Mouse (Mus musculus): ENCODE measurements around the gene Pcgf3. TPM values are rescaled to one million over a fixed set of nuclear protein-coding genes. Genes with fewer than 3 reads are reported as not detected.
A peak's percentile ranks its signal among the peaks of the same experiment; 100 is the strongest.

Gene Pcgf3
- polyA plus RNA-seq, 1 experiment from 2014 or later, result 36.2 TPM

DNA sequence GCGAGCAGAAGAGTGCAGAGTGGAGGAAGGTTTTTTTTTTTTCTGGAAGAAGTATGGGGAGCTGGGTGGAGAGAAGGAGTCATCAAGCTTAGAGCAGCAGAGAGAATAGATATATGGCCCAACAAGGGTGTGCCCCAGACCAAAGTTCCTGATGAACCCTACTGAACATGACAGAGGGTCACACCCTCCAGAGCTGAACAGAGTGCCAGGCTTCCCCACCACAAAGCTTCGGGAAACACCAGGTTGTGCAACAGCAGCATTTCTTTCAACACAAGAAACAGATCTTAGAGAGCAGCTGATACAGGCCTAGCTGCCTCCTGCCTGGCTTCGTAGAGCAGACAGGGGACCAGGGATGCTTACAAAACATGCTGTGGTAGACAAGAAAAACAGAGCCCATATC is 14.1 kb upstream of the Pcgf3 start:
- Histone ChIP-seq H3K4me3 (ENCODE audit: low read depth, low read length) (no peak overlapping the region), H3K4me2 (ENCODE audit: low read depth) (no peak overlapping the region), H3K27me3 (ENCODE audit: control insufficient read depth, insufficient read depth, low read length) (no peaks in the 10 kb centered on the region; the same call in 1 of the 2 replicates), H3K9ac (ENCODE audit: low read length) (no peak overlapping the region), H3K36me3 (ENCODE audit: control insufficient read depth, insufficient read depth, low read length) (no peaks in the 10 kb centered on the region), H3K4me1 (ENCODE audit: control insufficient read depth, insufficient read depth, low read length) (no peaks in the 10 kb centered on the region), H3K27ac (ENCODE audit: low read depth, low read length) (no peak overlapping the region), H3K9me3 (ENCODE audit: control insufficient read depth, low read length) (no peaks in the 10 kb centered on the region)
- DNase-seq (ENCODE audit: low spot score) (no peak), ATAC-seq (ENCODE audit: insufficient read depth, low FRiP score, low TSS enrichment) (no peak)
- 92% methylated on average over 3 of the region's 3 CpGs for WGBS

DNA sequence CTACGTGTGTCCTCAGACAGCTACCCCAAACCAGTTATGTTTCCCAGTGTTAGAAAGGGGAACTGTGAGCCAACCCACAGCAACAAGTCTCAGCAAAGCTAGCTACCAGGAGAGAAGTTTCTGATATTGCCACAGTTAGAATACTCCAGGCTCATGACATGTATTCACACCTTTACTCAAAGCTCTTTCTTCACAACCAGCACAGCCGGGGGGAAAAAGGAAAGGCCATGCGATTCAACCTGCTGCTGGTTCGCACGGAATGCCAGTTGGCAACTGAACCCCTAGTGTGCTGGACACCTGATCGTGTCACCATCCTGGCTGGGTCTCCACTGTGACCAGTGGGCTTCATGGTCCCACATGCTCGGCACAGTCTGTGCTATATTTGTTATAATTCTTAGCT is 13.2 kb upstream of the Pcgf3 start:
- Histone ChIP-seq H3K4me3 (ENCODE audit: low read depth, low read length) (no peak overlapping the region), H3K36me3 (ENCODE audit: control insufficient read depth, insufficient read depth, low read length) (no peaks in the 10 kb centered on the region), H3K4me1 (ENCODE audit: control insufficient read depth, insufficient read depth, low read length) (no peaks in the 10 kb centered on the region), H3K9me3 (ENCODE audit: control insufficient read depth, low read length) (no peaks in the 10 kb centered on the region), H3K4me2 (ENCODE audit: low read depth) (no peak overlapping the region), H3K27me3 (ENCODE audit: control insufficient read depth, insufficient read depth, low read length) (no peaks in the 10 kb centered on the region; the same call in 1 of the 2 replicates), H3K9ac (ENCODE audit: low read length) (no peak overlapping the region), H3K27ac (ENCODE audit: low read depth, low read length) (no peak overlapping the region)
- no peak for ATAC-seq (ENCODE audit: insufficient read depth, low FRiP score, low TSS enrichment)
- 86% methylated on average over 7 of the region's 7 CpGs for WGBS
- no peak for DNase-seq (ENCODE audit: low spot score)

DNA sequence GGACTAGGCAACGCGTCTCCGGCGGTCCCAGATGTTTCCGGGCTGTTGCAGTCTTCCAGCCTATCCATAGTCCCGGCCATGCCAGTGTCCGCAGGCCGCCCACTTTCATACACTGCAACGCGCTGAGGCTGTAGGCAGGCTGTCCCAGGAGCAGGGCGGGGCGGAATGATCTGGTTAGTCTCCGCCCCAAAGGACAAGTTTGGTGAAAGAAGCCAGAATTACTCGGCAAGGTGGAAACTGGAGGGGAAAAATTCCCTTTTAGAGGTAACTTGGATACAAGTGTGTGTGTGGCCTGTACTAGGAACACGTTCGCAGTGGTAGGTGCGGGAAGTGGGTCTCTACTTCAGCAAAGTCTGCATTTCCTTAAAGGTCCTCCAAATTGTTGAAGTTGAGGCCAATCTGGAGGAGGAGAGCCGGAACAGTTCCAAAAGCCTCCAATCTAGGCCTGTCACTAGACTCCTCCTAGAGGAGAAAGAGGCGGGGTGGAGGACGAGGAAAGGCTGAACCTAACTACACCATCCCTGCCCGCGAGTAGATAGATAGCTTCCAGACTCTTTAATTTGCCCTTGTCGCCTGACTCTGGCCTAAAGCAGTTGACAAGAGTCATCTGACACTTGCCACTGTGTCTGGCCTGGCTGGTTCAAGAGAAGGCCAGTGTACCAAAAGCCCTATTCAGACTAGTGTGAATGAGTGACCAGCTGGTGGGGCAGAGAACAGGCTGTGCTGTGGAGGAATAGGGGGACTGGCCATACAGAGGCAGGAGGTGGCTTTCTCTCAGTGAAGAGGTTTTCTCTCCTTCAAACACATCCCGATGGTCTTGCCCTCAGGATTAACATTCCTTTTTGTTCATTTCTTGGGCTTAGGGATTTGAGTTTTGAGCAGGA is 12.0 kb upstream of the Pcgf3 start, which contains the start of gene Mfsd7a:
Gene Mfsd7a (minus strand): TSS at position 107 of the 884 bp plus-strand sequence.
- ATAC-seq (ENCODE audit: insufficient read depth, low FRiP score, low TSS enrichment) (peak; percentile 67; the same call in 1 of the 2 replicates), DNase-seq (ENCODE audit: low spot score) (peak; percentile 50)
- 12% methylated on average over 24 of the region's 24 CpGs for WGBS
- H3K4me2 ChIP-seq (ENCODE audit: low read depth), result peak within 1 kb of the TSS; percentile 50
- no peak within 1 kb of the TSS for H3K27ac ChIP-seq (ENCODE audit: low read depth, low read length)
- no peaks in the 10 kb centered on the region for H3K9me3 ChIP-seq (ENCODE audit: control insufficient read depth, low read length)
- no peaks in the 10 kb centered on the region; the same call in 1 of the 2 replicates for H3K27me3 ChIP-seq (ENCODE audit: control insufficient read depth, insufficient read depth, low read length)
- H3K9ac ChIP-seq (ENCODE audit: low read length), result peak within 1 kb of the TSS; percentile 37; the same call in 1 of the 2 replicates
- H3K4me3 ChIP-seq (ENCODE audit: low read depth, low read length), result peak within 1 kb of the TSS; percentile 22
- H3K36me3 ChIP-seq (ENCODE audit: control insufficient read depth, insufficient read depth, low read length), result no peaks in the 10 kb centered on the region
- no peaks in the 10 kb centered on the region for H3K4me1 ChIP-seq (ENCODE audit: control insufficient read depth, insufficient read depth, low read length)

DNA sequence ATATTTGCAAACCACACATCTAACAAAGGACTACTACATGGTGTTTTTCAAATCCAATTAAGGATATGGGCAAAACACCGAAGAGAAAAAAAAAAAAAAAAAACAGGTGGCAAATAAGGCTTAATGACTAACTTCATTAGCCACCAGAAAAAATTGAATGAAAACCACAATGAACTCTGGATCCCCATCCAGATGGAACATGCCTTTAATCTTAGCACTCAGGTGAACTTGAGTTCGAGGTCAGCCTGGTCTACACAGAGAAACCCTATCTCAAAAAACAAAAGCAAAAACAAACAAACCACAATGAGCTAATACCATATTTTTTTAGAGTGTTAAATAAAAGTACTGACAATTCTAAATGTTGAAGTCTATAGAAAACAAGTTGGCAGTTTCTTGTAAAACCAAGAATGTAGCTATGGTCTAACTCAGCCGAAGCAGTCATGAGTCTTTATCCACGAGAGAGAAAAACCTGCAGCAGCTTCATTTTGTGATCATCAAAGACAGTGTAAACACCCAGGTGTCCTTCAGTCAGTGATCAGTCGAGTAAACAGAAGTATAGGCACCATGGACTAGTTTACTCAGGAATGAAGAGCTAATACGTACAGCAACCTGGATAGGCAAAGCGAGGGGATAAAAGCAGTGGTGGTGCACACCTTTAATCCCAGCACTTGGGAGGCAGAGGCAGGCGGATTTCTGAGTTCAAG is 10.0 kb upstream of the Pcgf3 start:
- H3K9me3 ChIP-seq (ENCODE audit: control insufficient read depth, low read length), result no peaks in the 10 kb centered on the region
- H3K4me2 ChIP-seq (ENCODE audit: low read depth), result no peak overlapping the region
- no peak overlapping the region for H3K4me3 ChIP-seq (ENCODE audit: low read depth, low read length)
- no peaks in the 10 kb centered on the region for H3K36me3 ChIP-seq (ENCODE audit: control insufficient read depth, insufficient read depth, low read length)
- 85% methylated on average over 8 of the region's 8 CpGs for WGBS
- H3K9ac ChIP-seq (ENCODE audit: low read length), result no peak overlapping the region
- no peaks in the 10 kb centered on the region for H3K4me1 ChIP-seq (ENCODE audit: control insufficient read depth, insufficient read depth, low read length)
- DNase-seq (ENCODE audit: low spot score) (no peak), ATAC-seq (ENCODE audit: insufficient read depth, low FRiP score, low TSS enrichment) (no peak)
- H3K27ac ChIP-seq (ENCODE audit: low read depth, low read length), result no peak overlapping the region
- no peaks in the 10 kb centered on the region; the same call in 1 of the 2 replicates for H3K27me3 ChIP-seq (ENCODE audit: control insufficient read depth, insufficient read depth, low read length)

DNA sequence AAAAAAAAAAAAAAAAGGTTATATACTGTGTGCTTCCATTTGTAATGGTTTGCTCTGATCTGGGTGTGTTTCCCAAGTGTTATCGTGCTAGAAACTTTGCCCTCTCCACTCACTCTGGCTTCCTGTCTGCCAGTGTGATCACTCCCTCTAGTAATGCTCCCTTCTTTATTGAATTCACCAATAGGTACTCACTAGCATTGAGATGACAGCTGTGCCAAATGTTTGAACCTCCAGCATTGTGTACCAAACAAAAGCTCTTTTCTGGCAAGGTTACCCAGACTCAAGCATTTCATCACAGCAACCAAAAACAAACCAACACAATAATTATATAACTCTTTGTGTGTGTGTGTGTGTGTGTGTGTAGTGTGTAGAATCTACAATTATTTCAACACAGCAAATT is 9.4 kb upstream of the Pcgf3 start:
- Histone ChIP-seq H3K9me3 (ENCODE audit: control insufficient read depth, low read length) (no peaks in the 10 kb centered on the region), H3K36me3 (ENCODE audit: control insufficient read depth, insufficient read depth, low read length) (no peaks in the 10 kb centered on the region), H3K27me3 (ENCODE audit: control insufficient read depth, insufficient read depth, low read length) (no peaks in the 10 kb centered on the region; the same call in 1 of the 2 replicates), H3K9ac (ENCODE audit: low read length) (no peak overlapping the region), H3K4me2 (ENCODE audit: low read depth) (no peak overlapping the region), H3K27ac (ENCODE audit: low read depth, low read length) (no peak overlapping the region), H3K4me3 (ENCODE audit: low read depth, low read length) (no peak overlapping the region), H3K4me1 (ENCODE audit: control insufficient read depth, insufficient read depth, low read length) (no peaks in the 10 kb centered on the region)
- 78% methylated on average over 1 of the region's 1 CpGs for WGBS
- no peak for DNase-seq (ENCODE audit: low spot score)
- ATAC-seq (ENCODE audit: insufficient read depth, low FRiP score, low TSS enrichment), result no peak

DNA sequence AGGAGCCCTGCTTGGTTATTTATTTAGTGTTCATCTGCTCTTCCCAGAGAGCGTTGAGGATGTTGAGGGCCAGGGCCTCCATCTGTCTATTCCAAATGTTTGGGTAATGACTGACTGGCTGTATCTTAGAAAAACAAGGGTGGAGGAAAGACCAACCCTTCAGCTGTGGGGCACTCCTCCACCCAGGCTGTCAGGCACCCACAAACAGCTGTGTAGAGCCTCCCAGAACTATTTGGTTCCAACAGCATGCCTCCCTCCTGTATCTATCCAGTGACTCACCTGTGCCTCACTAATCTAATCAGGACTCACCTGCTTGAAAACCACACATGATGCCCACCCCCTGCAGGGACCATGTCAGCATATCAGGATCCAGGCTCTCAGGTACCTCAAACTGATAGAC is 8.6 kb upstream of the Pcgf3 start:
- no peak overlapping the region for H3K4me3 ChIP-seq (ENCODE audit: low read depth, low read length)
- no peak for ATAC-seq (ENCODE audit: insufficient read depth, low FRiP score, low TSS enrichment)
- no peaks in the 10 kb centered on the region for H3K9me3 ChIP-seq (ENCODE audit: control insufficient read depth, low read length)
- DNase-seq (ENCODE audit: low spot score), result no peak
- WGBS, result 82% methylated on average over 1 of the region's 1 CpGs
- H3K4me1 ChIP-seq (ENCODE audit: control insufficient read depth, insufficient read depth, low read length), result no peaks in the 10 kb centered on the region
- no peaks in the 10 kb centered on the region for H3K36me3 ChIP-seq (ENCODE audit: control insufficient read depth, insufficient read depth, low read length)
- H3K27ac ChIP-seq (ENCODE audit: low read depth, low read length), result no peak overlapping the region
- no peak overlapping the region for H3K4me2 ChIP-seq (ENCODE audit: low read depth)
- H3K9ac ChIP-seq (ENCODE audit: low read length), result no peak overlapping the region
- H3K27me3 ChIP-seq (ENCODE audit: control insufficient read depth, insufficient read depth, low read length), result no peaks in the 10 kb centered on the region; the same call in 1 of the 2 replicates

DNA sequence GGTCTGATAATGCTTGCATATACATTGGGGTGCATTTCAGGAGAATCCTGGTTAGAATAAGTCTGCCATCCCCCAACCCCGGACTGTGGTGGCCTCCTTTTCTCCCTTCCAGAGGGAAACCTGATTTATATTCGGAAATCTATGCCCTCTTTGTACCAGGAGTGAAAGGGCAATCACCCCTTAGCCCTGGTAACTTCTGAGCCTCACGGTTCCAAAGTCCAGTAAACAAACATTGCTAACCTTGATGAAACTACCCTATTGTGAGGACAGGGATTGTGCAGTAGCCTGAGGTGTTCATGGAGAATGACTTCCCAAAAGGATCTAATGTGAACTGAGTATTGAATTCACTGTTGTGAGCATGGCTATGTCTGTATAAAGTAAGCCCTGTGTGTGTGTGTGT is 6.9 kb upstream of the Pcgf3 start:
- no peaks in the 10 kb centered on the region for H3K9me3 ChIP-seq (ENCODE audit: control insufficient read depth, low read length)
- H3K27me3 ChIP-seq (ENCODE audit: control insufficient read depth, insufficient read depth, low read length), result no peaks in the 10 kb centered on the region; the same call in 1 of the 2 replicates
- ATAC-seq (ENCODE audit: insufficient read depth, low FRiP score, low TSS enrichment) (no peak), DNase-seq (ENCODE audit: low spot score) (no peak)
- H3K9ac ChIP-seq (ENCODE audit: low read length), result no peak overlapping the region
- no peak overlapping the region for H3K4me3 ChIP-seq (ENCODE audit: low read depth, low read length)
- no peaks in the 10 kb centered on the region for H3K36me3 ChIP-seq (ENCODE audit: control insufficient read depth, insufficient read depth, low read length)
- H3K4me2 ChIP-seq (ENCODE audit: low read depth), result no peak overlapping the region
- 51% methylated on average over 3 of the region's 3 CpGs for whole genome bisulfite sequencing
- no peaks in the 10 kb centered on the region for H3K4me1 ChIP-seq (ENCODE audit: control insufficient read depth, insufficient read depth, low read length)
- H3K27ac ChIP-seq (ENCODE audit: low read depth, low read length), result no peak overlapping the region

DNA sequence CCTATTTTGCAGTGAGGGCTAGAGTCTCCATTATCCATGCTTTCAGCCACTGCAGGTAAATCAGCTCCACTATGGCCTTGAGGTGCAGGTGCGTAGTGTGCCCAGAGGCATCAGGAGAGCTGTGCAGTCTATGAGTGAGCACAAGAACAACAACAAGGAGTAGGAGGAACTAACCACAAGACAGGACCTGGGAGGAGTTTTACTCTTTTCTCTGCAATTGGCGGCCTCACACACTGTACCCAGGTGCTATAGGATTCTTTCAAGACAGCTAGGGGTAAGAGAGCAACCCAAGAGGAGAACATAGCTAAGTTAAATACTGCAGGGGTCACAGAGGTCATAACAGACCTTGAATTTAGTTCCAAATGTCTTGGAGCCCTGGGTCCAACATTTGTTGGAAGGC is 2.3 kb upstream of the Pcgf3 start:
- H3K9me3 ChIP-seq (ENCODE audit: control insufficient read depth, low read length), result no peaks in the 10 kb centered on the region
- no peak overlapping the region for H3K4me2 ChIP-seq (ENCODE audit: low read depth)
- H3K9ac ChIP-seq (ENCODE audit: low read length), result no peak overlapping the region
- no peaks in the 10 kb centered on the region for H3K27me3 ChIP-seq (ENCODE audit: control insufficient read depth, insufficient read depth, low read length)
- no peaks in the 10 kb centered on the region for H3K36me3 ChIP-seq (ENCODE audit: control insufficient read depth, insufficient read depth, low read length)
- DNase-seq (ENCODE audit: low spot score), result no peak
- H3K4me3 ChIP-seq (ENCODE audit: low read depth, low read length), result no peak overlapping the region
- peaks cover 19% of the 10 kb centered on the region for H3K4me1 ChIP-seq (ENCODE audit: control insufficient read depth, insufficient read depth, low read length)
- WGBS, result 78% methylated on average over 2 of the region's 2 CpGs
- ATAC-seq (ENCODE audit: insufficient read depth, low FRiP score, low TSS enrichment), result no peak
- no peak overlapping the region for H3K27ac ChIP-seq (ENCODE audit: low read depth, low read length)
